Mouse (Mus musculus): ENCODE data around the gene Ezh1.
"Not testable (repeated sequence)": the region's sequence is repeated elsewhere in the genome, so short reads cannot be mapped to it uniquely, and the experiment has no call there.

The Ezh1 gene

DNA sequence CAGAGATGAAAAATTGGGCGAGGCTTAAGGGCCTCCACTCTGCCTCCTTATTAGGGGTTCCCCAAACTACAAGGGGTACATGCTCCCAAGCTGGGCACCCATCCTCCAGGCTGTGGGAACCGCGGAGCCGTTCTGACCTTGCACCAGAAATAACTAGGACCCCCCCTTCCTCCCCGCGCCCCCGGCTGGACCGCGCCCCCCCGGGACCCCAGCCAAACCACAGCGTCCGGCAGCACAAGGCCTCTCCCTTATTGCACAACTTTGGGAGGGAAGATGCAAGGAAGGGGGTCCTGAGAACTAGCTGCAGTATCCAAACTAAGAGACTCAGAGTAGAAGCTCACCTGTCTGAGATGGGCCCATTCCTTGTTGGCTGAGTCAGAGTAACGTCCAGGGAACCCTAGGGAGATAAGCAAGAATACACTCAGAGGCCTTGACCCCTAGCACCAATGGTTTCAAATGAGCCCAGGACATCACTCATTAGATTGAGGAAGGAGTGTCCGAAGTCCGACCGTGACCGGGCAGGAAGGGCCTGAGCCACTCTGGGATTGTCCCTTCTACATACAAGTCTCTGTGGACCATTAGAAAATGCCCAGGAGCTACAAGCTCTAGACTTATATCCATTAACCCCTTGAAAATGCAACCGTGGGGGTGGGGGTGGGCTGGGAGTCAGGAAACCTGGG is 57.8 kb downstream of the Ezh1 start:
- DNase-seq (ENCODE audit: low spot score in 2 of 2) = no peak

DNA sequence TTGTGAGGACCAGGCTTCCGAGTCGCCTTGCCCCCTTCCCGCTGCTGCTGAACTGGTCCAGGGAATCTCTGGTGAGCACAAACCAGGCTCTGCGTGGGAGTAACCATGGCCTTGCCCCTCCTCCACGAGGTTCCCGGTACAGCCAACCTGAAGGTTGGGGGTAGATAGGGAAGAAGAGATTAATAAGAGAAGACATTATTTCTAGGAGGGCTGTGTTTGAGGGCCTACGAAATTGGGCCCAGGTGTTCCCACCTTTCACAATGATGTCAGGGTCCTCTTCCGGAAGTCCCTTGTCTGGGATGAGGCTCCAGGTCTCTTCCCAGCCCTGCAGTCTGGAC is 58.3 kb downstream of the Ezh1 start:
- no peak for DNase-seq (ENCODE audit: low spot score in 2 of 2)

DNA sequence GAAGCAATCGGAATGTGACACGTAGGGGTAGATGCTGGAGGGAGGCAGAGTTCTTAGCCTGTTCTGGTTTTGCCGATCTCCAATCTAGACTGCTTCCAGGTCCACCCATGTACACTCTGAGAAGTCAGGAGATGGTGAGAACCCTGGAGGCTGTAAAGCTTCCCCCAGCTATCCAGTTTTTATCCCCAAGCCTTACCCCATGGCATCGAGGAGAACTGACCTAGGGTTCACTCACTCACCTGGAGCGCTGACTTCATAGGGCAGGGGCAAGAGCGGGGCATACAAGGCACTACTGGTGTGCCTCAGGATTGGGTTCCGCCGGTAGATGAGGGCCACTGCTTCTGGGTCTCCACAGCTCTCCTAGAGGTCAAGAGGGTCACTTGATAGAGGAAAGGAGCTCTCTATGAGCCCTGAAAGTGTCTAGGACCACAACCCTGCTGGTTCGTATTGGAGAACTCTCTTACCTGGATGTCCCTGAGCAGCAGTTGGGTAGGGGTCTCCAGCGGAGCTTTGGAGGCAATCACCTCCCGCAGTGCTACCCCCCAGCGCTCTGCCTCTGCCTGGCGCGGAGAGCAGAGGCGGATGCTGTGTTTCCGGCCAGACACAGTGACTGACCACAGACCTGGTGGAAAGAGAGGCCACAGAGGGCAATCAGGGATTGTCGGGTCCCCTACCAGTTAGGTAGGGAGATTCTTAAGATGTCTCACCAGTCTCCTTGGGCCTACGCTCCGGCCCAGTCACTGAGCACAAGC is 58.9 kb downstream of the Ezh1 start:
- no peak for DNase-seq (ENCODE audit: low spot score in 2 of 2)

DNA sequence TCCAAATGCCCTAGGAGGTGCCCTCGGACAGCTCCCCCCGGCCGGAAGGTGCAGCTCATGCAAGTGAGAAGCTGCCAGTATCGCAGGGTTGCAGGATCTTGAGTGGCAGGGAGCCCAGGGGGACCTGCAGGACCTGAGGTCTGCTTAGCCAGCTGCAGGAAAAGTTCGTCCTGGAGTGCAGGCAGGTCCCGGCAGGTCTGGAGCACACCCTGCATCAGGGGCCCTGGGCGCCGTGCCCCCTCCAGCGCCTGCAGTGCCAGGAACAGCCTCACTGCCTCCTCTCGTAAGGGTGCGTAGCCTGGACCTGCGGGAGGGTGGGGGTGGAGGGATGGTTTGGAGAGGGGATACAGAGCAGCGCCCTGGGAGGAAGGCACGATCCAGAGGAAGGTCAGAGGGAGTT is 59.9 kb downstream of the Ezh1 start:
- no peak for DNase-seq (ENCODE audit: low spot score in 2 of 2)

DNA sequence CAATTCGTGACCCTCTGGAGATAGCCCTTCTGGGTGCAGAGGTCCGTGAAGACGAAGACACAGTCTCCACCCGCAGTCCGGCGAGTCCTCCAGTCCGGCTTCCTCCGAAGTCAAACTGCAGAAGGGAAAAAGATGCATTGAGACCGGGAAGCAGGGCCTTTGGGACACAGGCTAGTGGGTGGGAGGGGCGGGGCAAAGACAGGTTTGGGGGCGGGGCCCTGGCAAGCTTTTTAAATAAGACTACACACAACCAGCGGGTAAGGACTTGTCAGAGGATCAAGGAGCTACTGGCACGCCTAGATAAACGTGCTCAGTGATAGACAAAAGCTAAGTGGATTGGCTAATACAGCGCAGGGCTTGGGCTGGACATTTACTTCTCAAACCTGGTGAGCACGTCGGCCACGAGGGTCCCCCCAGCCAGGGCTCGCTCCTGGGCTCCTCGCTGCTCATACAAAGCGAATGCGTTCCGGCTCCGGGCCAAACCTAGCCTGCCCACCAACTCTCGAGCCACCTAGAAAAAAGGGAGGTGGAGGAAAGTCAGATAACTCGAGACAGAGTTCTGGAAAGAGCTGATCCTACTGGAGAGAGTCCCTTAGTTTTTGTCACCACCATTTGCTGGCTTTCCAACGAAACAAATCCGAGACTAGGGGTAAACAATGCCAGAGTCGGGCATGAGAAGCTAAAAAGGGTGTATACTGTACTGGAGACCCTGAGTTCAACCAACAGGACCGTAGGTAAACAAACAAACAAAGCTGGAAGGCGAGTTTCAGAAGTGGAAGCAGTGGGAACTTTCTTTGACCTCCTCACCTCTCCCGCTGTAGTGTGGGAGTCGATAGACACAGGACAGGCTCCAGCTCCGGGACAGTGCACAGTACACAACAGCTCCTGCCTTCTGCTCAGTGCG is 61.3 kb downstream of the Ezh1 start:
- DNase-seq (ENCODE audit: low spot score in 2 of 2) = no peak

DNA sequence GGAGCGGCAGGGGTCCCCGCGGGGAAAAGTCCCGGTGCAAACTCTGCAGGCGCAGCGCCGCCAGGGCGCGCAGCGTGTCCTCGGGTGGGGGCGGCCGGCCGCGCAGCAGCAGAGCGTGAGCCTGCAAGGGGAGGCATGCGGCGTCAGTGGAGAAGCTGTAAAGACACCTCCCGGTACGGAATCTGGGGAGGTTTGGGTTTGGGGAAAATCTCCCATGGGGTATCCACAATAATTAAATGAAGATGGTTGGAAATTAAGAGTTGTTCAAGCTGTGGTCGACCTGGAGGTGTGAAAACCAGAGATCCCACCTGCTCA is 62.0 kb downstream of the Ezh1 start:
- DNase-seq (ENCODE audit: low spot score in 2 of 2) = no peak

DNA sequence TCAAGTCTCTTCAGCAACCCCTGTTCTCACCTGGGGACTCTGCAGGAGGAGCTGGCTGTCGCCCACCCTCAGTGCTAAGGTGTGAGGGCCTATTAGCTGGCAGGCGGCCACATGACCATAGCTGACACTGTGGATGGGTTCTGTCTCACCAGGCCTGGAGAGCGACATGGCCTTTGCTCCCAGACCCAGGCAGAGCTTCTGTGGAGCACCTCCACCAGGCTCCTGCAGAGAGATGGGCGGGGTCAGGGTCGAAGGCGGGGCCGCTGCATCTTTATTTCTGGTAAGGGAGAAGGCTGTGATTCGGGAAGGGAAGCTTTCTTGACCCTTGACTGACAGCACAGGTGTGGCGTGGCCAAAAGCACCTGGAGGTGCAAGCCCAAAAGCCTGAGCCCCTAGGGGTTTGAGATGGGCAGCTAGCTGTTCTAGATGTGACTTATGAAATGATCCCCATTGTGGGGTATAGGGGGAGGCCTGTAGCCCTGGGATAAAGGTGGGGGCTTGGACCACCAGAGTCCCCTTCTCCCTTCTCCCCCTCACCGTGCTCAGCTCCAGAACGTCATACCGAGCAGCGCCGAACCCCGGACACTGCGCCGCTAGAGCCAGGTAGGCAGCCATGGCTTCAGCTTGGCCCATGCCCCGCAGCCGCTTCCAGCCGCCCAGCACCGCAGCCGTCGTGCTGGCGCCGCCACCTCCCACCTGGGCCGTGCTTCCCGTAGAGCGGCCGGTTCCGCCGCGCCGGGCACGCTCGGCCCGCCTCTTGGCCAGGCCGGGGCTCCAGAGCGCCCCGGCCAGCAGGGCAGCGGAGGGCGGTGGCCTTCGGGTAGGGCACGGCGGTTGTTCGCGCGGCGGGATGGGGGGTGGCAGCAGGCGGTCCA is 62.5 kb downstream of the Ezh1 start:
- no peak for DNase-seq (ENCODE audit: low spot score in 2 of 2)

DNA sequence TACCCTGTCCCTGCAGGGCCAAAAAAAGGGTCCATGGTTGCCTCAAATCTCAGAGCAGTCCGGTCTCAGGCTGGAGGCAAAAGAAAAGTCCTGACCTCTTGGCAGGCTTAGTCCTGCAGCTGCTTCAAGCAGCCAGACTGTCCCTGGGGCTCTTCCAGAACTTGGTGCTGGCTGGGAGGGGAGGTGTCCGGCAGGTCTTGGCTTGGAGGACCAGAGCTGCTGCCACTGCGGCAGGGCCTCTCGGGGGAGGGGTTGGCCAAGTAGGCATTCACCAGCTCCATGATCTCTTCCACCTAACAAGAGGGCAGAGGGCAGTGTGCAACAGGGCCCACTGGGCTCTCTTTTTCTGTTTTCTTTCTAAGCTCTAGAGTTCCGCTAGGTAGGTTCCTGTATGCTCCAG is 63.5 kb downstream of the Ezh1 start:
- DNase-seq (ENCODE audit: low spot score in 2 of 2) = no peak

DNA sequence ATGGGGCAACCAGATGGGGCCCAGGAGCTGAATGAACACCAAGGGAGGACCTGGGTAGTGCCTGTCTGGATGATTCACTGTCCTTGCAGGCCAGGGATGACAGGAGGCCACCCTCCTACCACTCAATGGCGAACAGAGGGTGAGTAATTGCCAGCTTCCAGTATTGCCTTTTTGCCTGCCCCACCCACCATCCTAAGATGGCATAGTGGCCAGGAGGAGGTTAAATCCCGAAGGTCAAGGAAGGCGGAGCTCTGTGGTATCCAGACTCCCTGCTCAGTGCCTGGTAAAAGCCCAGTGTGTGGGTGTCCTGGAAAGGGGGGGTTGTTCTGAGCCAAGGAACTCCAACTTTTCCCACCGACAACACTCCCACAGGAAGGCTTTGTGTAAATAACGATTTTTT is 64.0 kb downstream of the Ezh1 start:
- DNase-seq (ENCODE audit: low spot score in 2 of 2) = no peak

DNA sequence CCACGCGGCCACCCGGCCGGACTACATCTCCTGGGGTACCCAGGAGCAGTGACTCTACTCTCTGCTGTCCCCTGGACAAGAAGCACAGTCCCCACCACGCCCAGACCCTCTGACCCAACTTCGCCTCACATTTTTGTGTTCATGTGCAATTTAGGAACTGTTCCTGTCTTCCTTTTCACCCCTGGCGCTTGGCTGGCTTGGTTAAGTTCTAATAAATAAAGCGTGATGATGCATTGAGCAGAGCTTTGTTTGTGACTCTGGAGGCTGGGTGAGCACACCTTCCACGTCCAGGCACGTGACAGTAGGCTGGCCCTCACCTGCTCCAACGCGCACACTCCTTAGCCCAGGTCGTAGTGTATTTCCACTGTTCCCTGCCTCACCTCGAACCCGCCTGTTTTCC is 64.7 kb downstream of the Ezh1 start:
- no peak for DNase-seq (ENCODE audit: low spot score in 2 of 2)

DNA sequence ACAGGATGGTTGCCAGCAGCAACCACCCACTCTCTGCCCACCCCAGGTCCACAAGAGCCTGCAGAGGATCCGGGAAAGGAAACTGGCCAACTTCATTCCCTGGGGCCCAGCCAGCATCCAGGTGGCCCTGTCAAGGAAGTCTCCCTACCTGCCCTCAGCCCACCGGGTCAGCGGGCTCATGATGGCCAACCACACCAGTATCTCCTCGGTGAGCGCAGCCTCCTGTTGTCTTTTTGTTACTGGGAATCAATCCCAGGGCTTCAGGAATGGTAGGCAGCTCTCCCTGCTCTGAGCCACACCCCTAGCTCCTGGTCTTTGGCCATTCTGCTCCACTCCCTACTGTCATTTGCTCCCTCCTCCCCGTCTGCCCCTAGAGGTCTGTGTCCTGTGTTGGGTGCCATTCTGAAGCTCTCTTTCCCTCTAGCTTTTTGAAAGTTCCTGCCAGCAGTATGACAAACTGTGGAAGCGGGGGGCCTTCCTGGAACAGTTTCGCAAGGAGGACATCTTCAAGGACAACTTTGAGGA is 65.2 kb downstream of the Ezh1 start:
- not testable (repeated sequence) for DNase-seq (ENCODE audit: low spot score in 2 of 2)

DNA sequence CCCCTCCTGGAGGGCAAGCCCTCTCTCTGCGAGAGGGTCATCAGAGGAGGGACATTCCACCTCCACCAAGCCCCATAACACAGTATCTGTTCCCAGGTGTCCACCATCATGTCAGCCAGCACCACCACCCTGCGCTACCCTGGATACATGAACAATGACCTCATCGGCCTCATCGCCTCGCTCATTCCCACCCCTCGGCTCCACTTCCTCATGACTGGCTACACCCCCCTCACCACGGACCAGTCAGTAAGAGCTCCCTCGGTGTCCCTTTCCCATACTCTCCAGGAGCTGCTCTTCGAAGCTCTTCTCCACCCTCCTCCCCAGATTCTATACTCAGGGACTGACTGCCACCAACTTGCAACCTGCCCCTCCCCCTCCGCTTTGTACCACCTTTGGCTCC is 66.1 kb downstream of the Ezh1 start:
- not testable (repeated sequence) for DNase-seq (ENCODE audit: low spot score in 2 of 2)

DNA sequence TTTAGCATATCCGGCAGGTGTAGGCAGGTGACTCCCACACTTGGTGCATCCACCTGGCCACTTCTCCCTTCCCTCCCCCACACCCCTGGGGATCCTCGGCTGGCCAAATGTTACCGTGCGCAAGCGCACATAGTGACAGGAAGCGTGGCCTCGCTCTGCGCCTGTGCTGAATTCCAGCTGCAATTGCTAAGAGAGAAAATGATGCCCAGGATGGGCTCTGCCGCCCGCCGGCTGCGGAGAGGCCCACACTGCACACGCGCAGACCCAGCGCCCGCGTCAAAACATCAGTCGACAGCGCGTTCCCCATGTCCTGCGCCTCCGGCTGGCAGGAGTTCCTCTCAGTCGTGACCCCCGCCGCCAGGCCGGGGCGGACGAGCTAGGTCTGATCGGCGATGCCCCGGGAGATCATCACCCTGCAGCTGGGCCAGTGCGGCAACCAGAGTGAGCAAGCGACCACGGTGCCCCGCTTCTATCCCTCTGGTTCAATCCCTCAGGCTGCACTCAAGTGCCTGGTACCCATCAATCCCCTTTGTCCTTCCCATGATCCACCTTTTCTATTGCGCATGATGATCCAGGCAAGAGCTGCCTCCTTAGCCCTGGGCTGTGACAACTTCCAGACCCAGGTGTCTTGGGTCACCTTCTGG is 70.4 kb downstream of the Ezh1 start, which contains the start of gene Tubg2:
Tubg2 (plus strand) TSS at position 180 of the 644 bp plus-strand sequence.
- peak; percentile 82 to 84 for DNase-seq (ENCODE audit: low spot score in 2 of 2)

DNA sequence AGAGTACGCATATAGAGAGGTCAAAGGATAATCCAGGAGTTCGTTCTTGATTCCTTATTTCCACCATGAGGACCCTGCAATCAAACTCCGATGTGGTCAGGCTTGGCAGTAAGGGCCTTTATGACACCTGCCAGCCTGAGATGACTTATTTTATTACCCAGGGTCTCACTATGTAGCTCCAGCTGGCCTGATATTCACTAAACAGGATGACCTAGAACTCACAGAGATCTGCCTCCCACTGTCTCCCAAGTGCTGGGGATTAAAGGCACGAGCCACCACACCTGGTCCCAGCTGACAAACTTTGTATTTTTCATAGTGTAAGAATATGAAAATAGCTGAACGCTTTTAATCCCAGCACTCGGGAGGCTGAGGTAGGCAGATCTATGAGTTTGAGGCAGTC is 71.1 kb downstream of the Ezh1 start:
- DNase-seq (ENCODE audit: low spot score in 2 of 2) = no peak

DNA sequence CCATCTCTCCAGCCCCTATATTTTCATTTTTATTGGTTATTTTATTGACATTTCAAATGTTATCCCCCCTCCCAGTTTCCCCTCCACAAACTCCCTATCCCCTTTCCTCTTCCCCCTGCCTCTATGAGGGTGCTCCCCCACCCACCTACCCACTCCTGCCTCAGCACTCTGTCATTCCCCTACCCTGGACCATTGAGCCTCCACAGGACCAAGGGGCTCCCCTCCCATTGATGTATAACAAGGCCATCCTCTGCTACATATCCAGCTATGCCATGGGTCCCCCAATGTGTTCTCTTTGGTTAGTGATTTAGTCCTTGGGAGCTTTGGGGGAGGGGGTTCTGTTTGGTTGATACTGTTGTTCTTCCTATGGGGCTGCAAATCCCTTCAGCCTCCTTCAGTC is 71.6 kb downstream of the Ezh1 start:
- DNase-seq (ENCODE audit: low spot score in 2 of 2) = no peak

DNA sequence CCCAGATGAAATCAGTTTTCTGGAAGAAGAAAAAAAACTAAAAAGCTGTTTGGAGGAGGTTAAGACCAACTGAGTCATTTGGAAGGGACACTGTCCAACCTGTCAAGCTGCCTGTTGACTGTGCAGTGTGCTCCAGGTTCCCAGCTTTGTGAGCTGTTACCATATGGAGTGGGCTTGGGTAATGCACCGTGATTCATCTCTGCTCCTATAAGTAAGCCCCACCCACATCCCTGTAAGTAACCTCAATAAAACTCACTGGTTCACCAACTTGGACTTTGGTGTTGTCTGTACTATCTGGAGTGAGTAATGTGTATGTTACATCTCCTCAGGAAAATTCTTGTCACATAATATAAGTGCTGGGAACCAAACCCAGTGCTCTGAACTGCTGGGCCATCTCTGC is 73.4 kb downstream of the Ezh1 start:
- no peak for DNase-seq (ENCODE audit: low spot score in 2 of 2)

DNA sequence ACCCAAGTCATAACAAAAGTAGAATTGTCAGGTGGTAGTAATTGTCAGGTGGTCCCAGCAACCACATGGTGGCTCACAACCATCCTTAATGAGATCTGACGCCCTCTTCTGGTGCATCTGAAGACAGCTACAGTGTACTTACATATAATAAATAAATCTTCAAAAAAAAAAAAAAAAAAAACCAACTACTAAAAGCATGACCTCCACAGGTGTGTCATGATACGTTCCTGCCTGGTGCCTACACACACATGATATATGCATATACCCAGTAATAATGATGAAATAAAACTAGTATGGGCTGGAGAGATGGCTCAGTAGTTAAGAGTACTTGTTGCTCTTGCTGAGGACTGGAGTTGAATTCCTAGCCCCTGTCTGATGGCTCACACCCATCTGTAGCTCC is 75.2 kb downstream of the Ezh1 start:
- no peak for DNase-seq (ENCODE audit: low spot score in 2 of 2)

DNA sequence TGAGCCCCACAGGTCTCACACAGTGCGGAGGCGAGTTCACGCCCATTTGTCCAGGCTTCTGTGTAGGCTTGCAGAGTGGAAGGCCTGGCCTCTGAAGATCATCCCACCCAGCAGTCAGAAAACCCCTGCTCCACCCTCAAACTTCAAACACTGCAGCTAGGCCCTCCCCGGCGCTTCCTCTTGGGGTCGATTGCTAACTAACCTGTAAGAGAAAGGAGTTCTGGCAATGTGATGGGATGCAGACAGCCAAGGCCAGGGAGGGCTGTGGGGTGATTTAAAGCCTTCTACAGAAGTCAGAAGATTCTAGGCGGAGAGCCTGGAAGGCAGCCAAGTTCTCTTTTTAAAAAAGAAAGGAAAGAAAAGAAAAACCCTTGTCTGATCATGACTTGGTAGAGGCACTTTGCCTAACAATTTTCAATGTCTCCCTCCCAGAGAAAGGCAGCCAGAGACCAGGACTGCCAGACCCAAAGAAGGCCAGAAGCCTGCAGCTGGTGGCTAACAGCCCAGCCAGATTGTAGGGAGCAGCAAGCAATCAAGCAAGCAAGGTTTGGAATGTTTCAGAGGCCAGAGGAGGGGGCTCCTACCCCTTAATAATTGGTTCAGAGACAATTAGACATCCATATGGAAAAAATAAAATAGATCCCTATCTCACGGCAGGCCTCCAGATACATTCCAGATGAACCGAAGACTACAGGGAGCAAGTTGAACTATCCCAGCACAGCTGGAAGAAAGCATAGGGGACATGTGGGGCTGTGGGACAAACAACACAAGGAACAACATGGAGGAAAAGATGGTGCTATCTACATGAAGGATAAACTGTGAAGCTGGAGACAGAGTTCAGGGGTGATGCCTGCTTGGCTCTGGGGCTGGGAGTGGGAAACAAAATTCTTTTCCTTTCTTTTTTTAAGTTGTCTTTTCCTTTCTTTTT is 76.8 kb downstream of the Ezh1 start:
- DNase-seq (ENCODE audit: low spot score in 2 of 2) = no peak

DNA sequence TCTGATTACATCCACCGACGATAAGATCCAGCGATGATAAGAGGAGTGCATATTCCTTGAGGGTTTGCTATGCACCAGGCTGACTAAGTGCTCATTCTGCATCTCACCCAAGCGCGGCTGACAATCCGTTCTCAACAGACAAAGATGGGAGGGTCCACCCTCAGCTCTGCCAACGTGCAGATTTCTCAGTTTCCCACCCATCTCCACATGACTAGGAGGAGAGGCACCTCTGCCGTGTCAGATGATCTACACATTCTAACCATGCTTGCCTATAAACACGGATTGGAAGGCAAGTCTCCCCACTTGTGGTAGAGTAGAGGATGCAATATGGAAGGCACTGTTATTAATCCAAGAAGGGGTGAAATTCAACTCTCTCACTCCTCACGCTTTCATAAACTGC is 77.5 kb downstream of the Ezh1 start:
- no peak for DNase-seq (ENCODE audit: low spot score in 2 of 2)

DNA sequence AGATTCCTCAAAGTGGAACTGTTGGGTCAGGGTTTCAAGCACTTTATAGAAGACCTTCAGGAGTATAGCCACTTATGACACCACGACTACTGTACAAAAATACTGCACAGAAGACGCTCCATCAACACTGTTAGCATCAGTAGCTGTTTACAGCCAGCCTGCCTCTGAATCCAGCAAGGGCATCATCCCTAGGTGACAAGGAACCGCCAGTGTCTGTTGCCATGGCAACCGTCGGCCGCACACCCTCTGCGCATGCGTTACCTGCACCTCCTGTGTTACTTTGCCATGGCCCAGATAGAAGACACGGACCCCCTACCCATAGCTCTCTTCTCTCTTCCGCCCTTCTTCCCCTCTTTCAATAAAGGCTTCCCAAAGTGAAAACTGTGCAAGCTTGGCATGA is 79.9 kb downstream of the Ezh1 start:
- no peak for DNase-seq (ENCODE audit: low spot score in 2 of 2)
